Comparison of ENCODE assay signal across 21 mouse cellular contexts in genomic region chr3:149303418-149303817, GRCm38 (mm10).
DNase-seq lines count a peak whose midpoint lies in the region; ATAC-seq and TF ChIP-seq lines count a peak whose summit lies in the region.
"Had no signal": no experiment of that assay in that cellular context is flagged by ENCODE, and none has a peak within 500 bp of the region (broad histone marks: within the 10 kb centered on the region; RNA-seq: fewer than 3 reads in every experiment).

No protein-coding gene starts in this region.

- no peak overlapping the region for H3K4me3 ChIP-seq in kidney, postnatal 0 days (replicated peaks; ENCODE audit: low read depth, low read length)
- H3K4me3 ChIP-seq in kidney, embryonic 15.5 days (replicated peaks) = no peak overlapping the region
- no peak overlapping the region for H3K4me3 ChIP-seq in lung, postnatal 0 days (ENCODE audit: low read depth, low read length)
- no peak overlapping the region for H3K4me3 ChIP-seq in lung, adult 2 months (replicated peaks; ENCODE audit: extremely low read depth, low read depth, low read length)
- H3K4me3 ChIP-seq: embryonic facial prominence, embryonic 10.5 days; gastrocnemius, adult 2 months; hindbrain, embryonic 12.5 days had no signal

- H3K4me1 ChIP-seq in kidney, postnatal 0 days (replicated peaks; ENCODE audit: insufficient read depth, low read length) = no peaks in the 10 kb centered on the region
- H3K4me1 ChIP-seq in kidney, embryonic 15.5 days = peaks cover 4% of the 10 kb centered on the region; the same call in 1 of the 2 replicates
- H3K4me1 ChIP-seq in lung, postnatal 0 days (ENCODE audit: insufficient read depth, low read depth, low read length) = no peaks in the 10 kb centered on the region
- peaks cover 5% of the 10 kb centered on the region; the same call in 1 of the 2 replicates for H3K4me1 ChIP-seq in lung, adult 2 months (ENCODE audit: control insufficient read depth, insufficient read depth, low read length)

- no peak overlapping the region for H3K4me2 ChIP-seq in kidney, postnatal 0 days (ENCODE audit: low read length)
- H3K4me2 ChIP-seq in kidney, embryonic 15.5 days = no peak overlapping the region
- no peak overlapping the region for H3K4me2 ChIP-seq in lung, postnatal 0 days (replicated peaks; ENCODE audit: low read depth, low read length)
- H3K4me2 ChIP-seq: hindbrain, embryonic 12.5 days had no signal

- TF ChIP-seq EP300 in lung, postnatal 0 days (IDR thresholded peaks at IDR 0.05) = peak; percentile 69

- intact Hi-C loops in heart, postnatal 36 days (cut with DNase I) = no loop called here

- H3K9me3 ChIP-seq in kidney, postnatal 0 days (replicated peaks; ENCODE audit: low read length) = no peaks in the 10 kb centered on the region
- no peaks in the 10 kb centered on the region for H3K9me3 ChIP-seq in kidney, embryonic 15.5 days (replicated peaks)
- no peaks in the 10 kb centered on the region for H3K9me3 ChIP-seq in lung, postnatal 0 days (ENCODE audit: low read length)
- H3K9me3 ChIP-seq: embryonic facial prominence, embryonic 10.5 days; hindbrain, embryonic 12.5 days had no signal

- WGBS in kidney, postnatal 0 days = 93% methylated on average over 5 of the region's 5 CpGs
- 86% methylated on average over 5 of the region's 5 CpGs for WGBS in kidney, embryonic 15.5 days
- 73% methylated on average over 5 of the region's 5 CpGs for WGBS in lung, postnatal 0 days
- WGBS in lung, adult 2 months = 62% methylated on average over 5 of the region's 5 CpGs

- no peak overlapping the region for H3K9ac ChIP-seq in kidney, postnatal 0 days (ENCODE audit: low read depth, low read length)
- H3K9ac ChIP-seq in kidney, embryonic 15.5 days = no peak overlapping the region
- no peak overlapping the region for H3K9ac ChIP-seq in lung, postnatal 0 days (replicated peaks; ENCODE audit: low read depth)
- H3K9ac ChIP-seq: hindbrain, embryonic 12.5 days had no signal

- no peak for TF ChIP-seq CTCF in kidney, postnatal 0 days (IDR thresholded peaks at IDR 0.05; ENCODE audit: low read depth)
- no peak for TF ChIP-seq CTCF in lung, postnatal 0 days (IDR thresholded peaks at IDR 0.05)
- TF ChIP-seq CTCF in lung, adult 2 months (IDR thresholded peaks at IDR 0.05; ENCODE audit: insufficient read depth, low read length) = no peak

- DNase-seq in heart, adult 8-10 months (ENCODE audit: low spot score) = peak; percentile 30
- DNase-seq in heart, postnatal 36 days = no peak
- DNase-seq in kidney, postnatal 0 days (ENCODE audit: low spot score) = peak; percentile 24
- peak; percentile 39 for DNase-seq in lung, postnatal 0 days (ENCODE audit: low spot score)
- DNase-seq in lung, adult 2 months = no peak
- DNase-seq in spleen, postnatal 10 days (ENCODE audit: low spot score in 2 of 2) = no peak
- DNase-seq: adrenal gland, postnatal 14 days; cerebellum, adult 18-20 months; cerebellum, adult 9-11 months; cerebellum, postnatal 36 days; gastrocnemius, adult 2 months; gastrocnemius, postnatal 25 days; heart, postnatal 4 days had no signal

- no peak overlapping the region for H3K27ac ChIP-seq in kidney, postnatal 0 days
- H3K27ac ChIP-seq in kidney, embryonic 15.5 days = no peak overlapping the region
- no peak overlapping the region for H3K27ac ChIP-seq in lung, postnatal 0 days (ENCODE audit: low read length)
- H3K27ac ChIP-seq: embryonic facial prominence, embryonic 10.5 days; gastrocnemius, adult 2 months; hindbrain, embryonic 12.5 days had no signal

- no peak for TF ChIP-seq POLR2A in lung, adult 2 months (IDR thresholded peaks at IDR 0.05; ENCODE audit: borderline replicate concordance, extremely low read depth, low read depth, low read length)

- H3K36me3 ChIP-seq in kidney, postnatal 0 days (ENCODE audit: insufficient read depth, low read length) = no peaks in the 10 kb centered on the region
- H3K36me3 ChIP-seq in kidney, embryonic 15.5 days = no peaks in the 10 kb centered on the region
- H3K36me3 ChIP-seq in lung, postnatal 0 days (ENCODE audit: insufficient read depth, low read length) = no peaks in the 10 kb centered on the region
- H3K36me3 ChIP-seq: embryonic facial prominence, embryonic 10.5 days; hindbrain, embryonic 12.5 days had no signal

- H3K27me3 ChIP-seq in kidney, postnatal 0 days (ENCODE audit: insufficient read depth, low read length) = no peaks in the 10 kb centered on the region
- H3K27me3 ChIP-seq in kidney, embryonic 15.5 days = no peaks in the 10 kb centered on the region
- H3K27me3 ChIP-seq in lung, postnatal 0 days (replicated peaks; ENCODE audit: insufficient read depth, low read length) = no peaks in the 10 kb centered on the region
- H3K27me3 ChIP-seq: CH12.LX, Patski had no signal

- ATAC-seq in kidney, postnatal 0 days (replicated peaks; ENCODE audit: low FRiP score, low read depth) = no peak
- ATAC-seq in kidney, embryonic 15.5 days (replicated peaks; ENCODE audit: low FRiP score) = no peak
- peak; percentile 50 for ATAC-seq in lung, postnatal 0 days
- ATAC-seq: activated CD4-positive, CD25-positive, alpha-beta regulatory T cell, adult 4 months; forebrain, embryonic 14.5 days; hindbrain, embryonic 16.5 days; Patski had no signal

Comparison
In these comparisons a context has a peak if more than half of its experiments do, and no peak if none do; other contexts are left out.
1. DNase-seq: peak in heart, adult 8-10 months (single experiment), kidney, postnatal 0 days (single experiment) and lung, postnatal 0 days (single experiment); none in heart, postnatal 36 days (0 of 2), lung, adult 2 months (single experiment) and spleen, postnatal 10 days (0 of 2).